Mouse (Mus musculus) heart, postnatal 25 days (tissue): ENCODE measurements around the gene Fbxo9. TPM values are rescaled to one million over a fixed set of nuclear protein-coding genes. Genes with fewer than 3 reads are reported as not detected.

ENCODE experiments used
- total RNA-seq, 2 experiments: library from RNA; stranded (reverse); gene quantifications; 2 replicates each; pipeline ENCODE4 v1.2.3; 2021

Gene Fbxo9
- total RNA-seq, 2 experiments from 2014 or later: 49.2 to 51.3 TPM

Other genes starting within 250 kb of the Fbxo9 start
- 10 to 100 TPM; 31.4 to 37.8 TPM for gene Elovl5, start 191.7 kb downstream of the Fbxo9 start, total RNA-seq
- not detected for gene Gcm1, start 57.1 kb downstream of the Fbxo9 start, total RNA-seq
- gene Ick, start 127 bp upstream of the Fbxo9 start, total RNA-seq: 10 to 100 TPM; 14.9 to 15.3 TPM
- gene Gsta4, start 73.7 kb upstream of the Fbxo9 start, total RNA-seq: 10 to 100 TPM; 81.4 to 87.9 TPM
- gene Gsta1, start 121.6 kb upstream of the Fbxo9 start, total RNA-seq: under 1 TPM in 1 of 2 experiments, not detected in 1; 0.39 TPM
- under 1 TPM; 0.39 to 0.89 TPM for gene Gm3776, start 148.1 kb upstream of the Fbxo9 start, total RNA-seq
- not detected for gene Gm10639, start 180.9 kb upstream of the Fbxo9 start, total RNA-seq
- gene Omt2a, start 205.7 kb upstream of the Fbxo9 start, total RNA-seq: not detected
- not detected for gene Omt2b, start 218.5 kb upstream of the Fbxo9 start, total RNA-seq
- 1 to 10 TPM in 1 of 2 experiments, under 1 TPM in 1; 0.45 to 1.2 TPM for gene Gsta2, start 246.7 kb upstream of the Fbxo9 start, total RNA-seq